16 mouse cellular contexts compared by ENCODE assay signal in genomic region chr14:76331497-76332335, GRCm38 (mm10).
DNase-seq lines count a peak whose midpoint lies in the region; ATAC-seq and TF ChIP-seq lines count a peak whose summit lies in the region.
"Had no signal": no experiment of that assay in that cellular context is flagged by ENCODE, and none has a peak within 500 bp of the region (broad histone marks: within the 10 kb centered on the region; RNA-seq: fewer than 3 reads in every experiment).

No protein-coding gene starts in this region.

- no peaks in the 10 kb centered on the region for H3K4me1 ChIP-seq in lung, embryonic 14.5 days (ENCODE audit: insufficient read depth)
- peaks cover 8% of the 10 kb centered on the region; the same call in 1 of the 2 replicates for H3K4me1 ChIP-seq in forebrain, embryonic 14.5 days (ENCODE audit: control insufficient read depth, insufficient read depth, low read length)
- no peaks in the 10 kb centered on the region; the same call in 1 of the 2 replicates for H3K4me1 ChIP-seq in hindbrain, postnatal 0 days (ENCODE audit: insufficient read depth, low read length)
- H3K4me1 ChIP-seq in neural tube, embryonic 13.5 days (replicated peaks): peaks cover 15% of the 10 kb centered on the region
- no peaks in the 10 kb centered on the region for H3K4me1 ChIP-seq in kidney, adult 2 months (ENCODE audit: control insufficient read depth, insufficient read depth, low read length)
- no peaks in the 10 kb centered on the region for H3K4me1 ChIP-seq in cerebellum, adult 2 months (ENCODE audit: control insufficient read depth, insufficient read depth, low read length)

- H3K27ac ChIP-seq in lung, embryonic 14.5 days (ENCODE audit: low read depth): no peak overlapping the region
- no peak overlapping the region for H3K27ac ChIP-seq in forebrain, embryonic 14.5 days (ENCODE audit: low read depth, low read length)
- H3K27ac ChIP-seq in hindbrain, postnatal 0 days: no peak overlapping the region
- peak overlapping the region; percentile 71 for H3K27ac ChIP-seq in neural tube, embryonic 13.5 days (replicated peaks)
- no peak overlapping the region for H3K27ac ChIP-seq in kidney, adult 2 months (ENCODE audit: insufficient read depth, low read depth, low read length)
- no peak overlapping the region for H3K27ac ChIP-seq in cerebellum, adult 2 months (ENCODE audit: insufficient read depth, low read length)
- H3K27ac ChIP-seq: embryonic facial prominence, embryonic 15.5 days had no signal

- no peak for TF ChIP-seq POLR2A in kidney, adult 2 months (IDR thresholded peaks at IDR 0.05; ENCODE audit: low read depth, low read length)
- TF ChIP-seq POLR2A in cerebellum, adult 2 months (IDR thresholded peaks at IDR 0.05; ENCODE audit: borderline replicate concordance, insufficient read depth, low read length): no peak

- DNase-seq in lung, embryonic 14.5 days: peak; percentile 52
- DNase-seq in lung, postnatal 36 days: no peak
- DNase-seq in forebrain, embryonic 14.5 days (ENCODE audit: low spot score): peak; percentile 80
- peak; percentile 67 for DNase-seq in hindbrain, postnatal 0 days (ENCODE audit: low spot score)
- no peak for DNase-seq in adrenal gland, postnatal 25 days
- no peak for DNase-seq in kidney, adult 2 months
- DNase-seq in cerebellum, adult 2 months: no peak
- DNase-seq: adrenal gland, postnatal 14 days; cerebellum, adult 11 months; kidney, postnatal 10 days; thymus, adult 18-20 months had no signal

- no peak overlapping the region for H3K4me2 ChIP-seq in lung, embryonic 14.5 days
- H3K4me2 ChIP-seq in forebrain, embryonic 14.5 days (ENCODE audit: low read length): 0 out of 2 replicates have a peak overlapping the region, but pooled peaks have one; percentile 19
- H3K4me2 ChIP-seq in hindbrain, postnatal 0 days (ENCODE audit: low read depth, low read length): 0 out of 2 replicates have a peak overlapping the region, but pooled peaks have one; percentile 19
- H3K4me2 ChIP-seq in neural tube, embryonic 13.5 days: peak overlapping the region; percentile 40
- H3K4me2 ChIP-seq: embryonic facial prominence, embryonic 15.5 days; heart, embryonic 11.5 days had no signal

- H3K36me3 ChIP-seq in lung, embryonic 14.5 days (ENCODE audit: insufficient read depth): no peaks in the 10 kb centered on the region
- no peaks in the 10 kb centered on the region for H3K36me3 ChIP-seq in forebrain, embryonic 14.5 days (ENCODE audit: control insufficient read depth, insufficient read depth, low read length)
- H3K36me3 ChIP-seq in hindbrain, postnatal 0 days (ENCODE audit: insufficient read depth, low read length): no peaks in the 10 kb centered on the region
- H3K36me3 ChIP-seq in neural tube, embryonic 13.5 days: no peaks in the 10 kb centered on the region
- no peaks in the 10 kb centered on the region for H3K36me3 ChIP-seq in kidney, adult 2 months (ENCODE audit: control insufficient read depth, insufficient read depth, low read length)
- H3K36me3 ChIP-seq: embryonic facial prominence, embryonic 15.5 days had no signal

- no peak for TF ChIP-seq CTCF in lung, embryonic 14.5 days (IDR thresholded peaks at IDR 0.05; ENCODE audit: low read depth)
- TF ChIP-seq CTCF in hindbrain, postnatal 0 days (IDR thresholded peaks at IDR 0.05; ENCODE audit: low read depth): peak; percentile 14; the same call in 1 of the 2 replicates
- no peak for TF ChIP-seq CTCF in kidney, adult 2 months (conservative IDR thresholded peaks at IDR 0.05; ENCODE audit: insufficient read depth, insufficient read length, low read depth, low read length)
- TF ChIP-seq CTCF in cerebellum, adult 2 months (IDR thresholded peaks at IDR 0.05; ENCODE audit: borderline replicate concordance, insufficient read depth, low read depth, low read length): no peak

- no peak; the same call in 1 of the 2 replicates for ATAC-seq in lung, embryonic 14.5 days (ENCODE audit: insufficient read depth)
- peak; percentile 90 for ATAC-seq in forebrain, embryonic 14.5 days
- peak; percentile 83 for ATAC-seq in hindbrain, postnatal 0 days
- ATAC-seq in neural tube, embryonic 13.5 days (ENCODE audit: low read depth): peak; percentile 93
- ATAC-seq: inflammation-experienced regulatory T-cells, adult 6 months; Patski had no signal

- no peak overlapping the region for H3K9ac ChIP-seq in lung, embryonic 14.5 days
- H3K9ac ChIP-seq in forebrain, embryonic 14.5 days (ENCODE audit: low read length): no peak overlapping the region
- no peak overlapping the region for H3K9ac ChIP-seq in hindbrain, postnatal 0 days (replicated peaks; ENCODE audit: low read length)
- no peak overlapping the region for H3K9ac ChIP-seq in neural tube, embryonic 13.5 days
- H3K9ac ChIP-seq: embryonic facial prominence, embryonic 15.5 days had no signal

- WGBS in lung, embryonic 14.5 days: 33% methylated on average over 11 of the region's 11 CpGs
- WGBS in forebrain, embryonic 14.5 days: 26% methylated on average over 11 of the region's 11 CpGs
- 17% methylated on average over 11 of the region's 11 CpGs for WGBS in hindbrain, postnatal 0 days
- WGBS in neural tube, embryonic 13.5 days: 27% methylated on average over 11 of the region's 11 CpGs
- WGBS in kidney, adult 2 months: 68% methylated on average over 11 of the region's 11 CpGs
- 23% methylated on average over 11 of the region's 11 CpGs for WGBS in cerebellum, adult 2 months

- H3K27me3 ChIP-seq in lung, embryonic 14.5 days (ENCODE audit: insufficient read depth, low read length): no peaks in the 10 kb centered on the region
- no peaks in the 10 kb centered on the region for H3K27me3 ChIP-seq in forebrain, embryonic 14.5 days (replicated peaks; ENCODE audit: control insufficient read depth, insufficient read depth, low read length)
- no peaks in the 10 kb centered on the region for H3K27me3 ChIP-seq in hindbrain, postnatal 0 days (ENCODE audit: insufficient read depth, low read length)
- no peaks in the 10 kb centered on the region for H3K27me3 ChIP-seq in neural tube, embryonic 13.5 days
- no peaks in the 10 kb centered on the region for H3K27me3 ChIP-seq in kidney, adult 2 months (replicated peaks; ENCODE audit: control insufficient read depth, insufficient read depth, low read length)
- H3K27me3 ChIP-seq in cerebellum, adult 2 months (ENCODE audit: control insufficient read depth, insufficient read depth, low read length): no peaks in the 10 kb centered on the region
- H3K27me3 ChIP-seq: embryonic facial prominence, embryonic 15.5 days; Patski had no signal

- H3K4me3 ChIP-seq in lung, embryonic 14.5 days (ENCODE audit: low read depth, low read length): no peak overlapping the region
- H3K4me3 ChIP-seq in forebrain, embryonic 14.5 days (ENCODE audit: low read depth, low read length): no peak overlapping the region
- H3K4me3 ChIP-seq in hindbrain, postnatal 0 days (ENCODE audit: low read length): no peak overlapping the region
- H3K4me3 ChIP-seq in neural tube, embryonic 13.5 days: no peak overlapping the region
- H3K4me3 ChIP-seq in kidney, adult 2 months (ENCODE audit: insufficient read depth, low read depth, low read length): no peak overlapping the region
- no peak overlapping the region for H3K4me3 ChIP-seq in cerebellum, adult 2 months (replicated peaks; ENCODE audit: insufficient read depth, low read depth, low read length)
- H3K4me3 ChIP-seq: embryonic facial prominence, embryonic 15.5 days had no signal

- no peaks in the 10 kb centered on the region for H3K9me3 ChIP-seq in lung, embryonic 14.5 days (ENCODE audit: low read depth, low read length)
- no peaks in the 10 kb centered on the region for H3K9me3 ChIP-seq in forebrain, embryonic 14.5 days (replicated peaks; ENCODE audit: control insufficient read depth, low read length)
- no peaks in the 10 kb centered on the region for H3K9me3 ChIP-seq in hindbrain, postnatal 0 days (ENCODE audit: low read length)
- no peaks in the 10 kb centered on the region for H3K9me3 ChIP-seq in neural tube, embryonic 13.5 days
- H3K9me3 ChIP-seq: embryonic facial prominence, embryonic 15.5 days had no signal

Comparison
In these comparisons a context has a peak if more than half of its experiments do, and no peak if none do; other contexts are left out.
1. DNase-seq: peak in lung, embryonic 14.5 days (single experiment), forebrain, embryonic 14.5 days (single experiment) and hindbrain, postnatal 0 days (single experiment); none in lung, postnatal 36 days (single experiment), adrenal gland, postnatal 25 days (single experiment), kidney, adult 2 months (single experiment) and cerebellum, adult 2 months (0 of 2).